Mouse (Mus musculus) forebrain, embryonic 14.5 days (tissue): ENCODE measurements around the gene Mab21l3. TPM values are rescaled to one million over a fixed set of nuclear protein-coding genes. Genes with fewer than 3 reads are reported as not detected.

Experiments used
- ATAC-seq: fragments of 200-750 bp; cut with Nextera tagmentation; 2 replicates; pipeline ENCODE4 v1.8.0; 2017; ENCODE audit warnings: mild to moderate bottlenecking, moderate library complexity
- DNase-seq: peaks from one replicate; pipeline ENCODE4 v3.0.0-alpha.2; 2015; ENCODE audit warnings: low spot score
- H3K27ac ChIP-seq: fragments of 300-500 bp; sonication (generic); 2 replicates; pipeline ENCODE4 v1.5.1; 2014; ENCODE audit warnings: low read depth, mild to moderate bottlenecking, control low read depth, low read length, moderate library complexity
- H3K27me3 ChIP-seq: fragments of 300-500 bp; sonication (generic); replicated peaks from 2 replicates; pipeline ENCODE4 v1.6.1; 2014; ENCODE audit warnings: low read length, control low read depth, mixed read lengths; ENCODE audit not compliant: control insufficient read depth, insufficient read depth
- H3K36me3 ChIP-seq: fragments of 300-500 bp; sonication (generic); 2 replicates; pipeline ENCODE4 v1.6.1; 2014; ENCODE audit warnings: low read length, control low read depth; ENCODE audit not compliant: control insufficient read depth, insufficient read depth
- H3K4me1 ChIP-seq: fragments of 300-500 bp; sonication (generic); 2 replicates; pipeline ENCODE4 v1.6.1; 2014; ENCODE audit warnings: antibody characterized with exemption, low read length, control low read depth; ENCODE audit not compliant: control insufficient read depth, insufficient read depth
- H3K4me2 ChIP-seq: fragments of 300-500 bp; sonication (generic); 2 replicates; pipeline ENCODE4 v1.6.1; 2014; ENCODE audit warnings: mild to moderate bottlenecking, control low read depth, low read length
- H3K4me3 ChIP-seq: fragments of 300-500 bp; sonication (generic); 2 replicates; pipeline ENCODE4 v1.5.1; 2014; ENCODE audit warnings: low read depth, low read length, control low read depth
- H3K9ac ChIP-seq: fragments of 300-500 bp; sonication (generic); 2 replicates; pipeline ENCODE4 v1.6.1; 2014; ENCODE audit warnings: mild to moderate bottlenecking, low read length, control low read depth, moderate library complexity
- H3K9me3 ChIP-seq: fragments of 300-500 bp; sonication (generic); replicated peaks from 2 replicates; pipeline ENCODE4 v1.6.1; 2016; ENCODE audit warnings: low read length, control low read depth, mixed read lengths; ENCODE audit not compliant: control insufficient read depth
- WGBS: fragments of 180-500 bp; shearing (Covaris S2); extraction: QIAGEN DNeasy Blood & Tissue Kit; methylation state at CpG from one replicate; pipeline ENCODE4 v1.1.7; 2014; 5-methylcytosine and 5-hydroxymethylcytosine counted together
- polyA plus RNA-seq: library from polyadenylated mRNA; unstranded; fragments of >200 nt; fragmentation: Nextera tagmentation; extraction: Ambion mirVana; gene quantifications from 2 replicates; pipeline ENCODE4 v1.2.1, GENCODE M21; 2014

Gene Mab21l3
- polyA plus RNA-seq, 1 experiment from 2014 or later = 0.42 TPM

DNA sequence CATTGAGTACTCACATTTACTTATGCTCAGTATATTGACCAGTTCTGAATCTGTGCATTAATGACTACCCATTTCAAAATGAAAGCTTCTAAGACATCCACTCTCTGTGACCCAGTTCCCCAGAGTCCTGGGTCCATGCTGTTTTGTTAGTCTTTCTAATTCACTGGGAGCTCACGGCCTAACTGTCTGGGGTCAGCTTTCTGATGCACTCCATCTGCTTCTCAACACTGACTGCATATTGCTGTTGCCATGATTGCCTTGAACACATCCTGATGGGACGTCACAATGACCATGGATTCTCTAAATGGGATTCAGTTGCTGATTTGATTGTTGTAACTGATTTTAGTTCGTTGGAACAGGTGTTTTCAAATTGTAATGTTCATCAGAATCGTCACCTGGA is 56.6 kb downstream of the Mab21l3 start:
- ATAC-seq (no peak), DNase-seq (no peak)
- H3K4me2 ChIP-seq = no peak overlapping the region
- no peaks in the 10 kb centered on the region for H3K36me3 ChIP-seq
- H3K27ac ChIP-seq = no peak overlapping the region
- no peaks in the 10 kb centered on the region for H3K27me3 ChIP-seq
- no peaks in the 10 kb centered on the region for H3K9me3 ChIP-seq
- 82% methylated on average over 4 of the region's 4 CpGs for WGBS
- no peak overlapping the region for H3K9ac ChIP-seq
- peaks cover 7% of the 10 kb centered on the region for H3K4me1 ChIP-seq
- H3K4me3 ChIP-seq = no peak overlapping the region

DNA sequence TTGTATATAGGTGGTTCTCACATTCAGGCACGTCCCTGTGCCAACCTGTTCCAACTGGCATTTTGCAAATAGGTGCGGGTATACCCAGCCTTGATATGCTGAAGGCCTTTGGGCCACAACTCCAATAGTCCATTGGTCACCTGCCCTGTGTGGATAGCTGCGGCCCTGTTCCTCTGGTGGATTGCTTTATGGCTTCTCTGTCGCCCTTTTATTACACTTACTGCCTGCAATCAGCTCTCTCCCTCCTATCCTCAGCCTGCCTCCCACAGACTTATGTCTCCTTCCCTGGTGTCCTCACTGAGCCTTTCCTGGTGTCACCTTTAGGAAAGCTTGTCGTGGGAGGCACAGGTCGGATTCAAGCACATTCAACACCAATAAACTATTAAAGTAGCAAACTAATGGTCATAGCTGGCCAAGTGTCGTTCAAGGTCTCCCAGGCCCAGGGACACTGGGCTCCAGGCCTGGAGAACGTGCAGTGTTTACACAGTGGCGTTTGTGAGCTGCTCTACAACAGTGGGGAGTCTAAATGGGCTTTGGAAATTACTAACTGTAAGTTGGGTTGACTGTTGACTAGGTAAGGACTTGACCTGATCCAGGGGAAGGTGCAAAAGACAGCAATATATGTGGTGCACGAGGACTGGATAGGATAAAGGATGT is 63.9 kb downstream of the Mab21l3 start:
- H3K27me3 ChIP-seq = no peaks in the 10 kb centered on the region
- H3K9ac ChIP-seq = no peak overlapping the region
- H3K27ac ChIP-seq = no peak overlapping the region
- H3K4me3 ChIP-seq = no peak overlapping the region
- no peaks in the 10 kb centered on the region for H3K9me3 ChIP-seq
- ATAC-seq (no peak), DNase-seq (no peak)
- no peak overlapping the region for H3K4me2 ChIP-seq
- H3K4me1 ChIP-seq = no peaks in the 10 kb centered on the region
- H3K36me3 ChIP-seq = no peaks in the 10 kb centered on the region
- 88% methylated on average over 10 of the region's 10 CpGs for WGBS

DNA sequence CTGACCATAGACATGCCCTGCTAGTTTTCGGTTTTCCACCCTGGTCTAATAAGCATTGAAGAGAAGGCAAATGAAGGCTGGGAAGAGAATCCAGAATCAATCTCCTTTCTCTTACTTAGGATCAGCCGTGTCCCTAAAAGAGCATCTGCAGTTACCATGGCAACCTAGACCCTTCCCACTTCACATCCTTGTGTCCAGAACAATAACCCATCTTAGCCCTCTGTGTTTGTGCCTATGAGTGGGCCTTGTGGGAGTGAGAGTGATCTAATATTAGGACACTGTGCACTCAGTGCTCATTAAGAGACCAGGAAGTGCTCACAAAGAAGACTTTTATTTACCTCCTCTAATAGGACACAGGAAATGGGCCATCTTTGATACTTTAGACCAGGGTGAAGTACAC is 65.0 kb downstream of the Mab21l3 start:
- Histone ChIP-seq H3K9ac (no peak overlapping the region), H3K9me3 (no peaks in the 10 kb centered on the region), H3K36me3 (no peaks in the 10 kb centered on the region), H3K27me3 (no peaks in the 10 kb centered on the region), H3K4me1 (no peaks in the 10 kb centered on the region), H3K4me3 (no peak overlapping the region), H3K4me2 (no peak overlapping the region), H3K27ac (no peak overlapping the region)
- DNase-seq = no peak
- no peak for ATAC-seq
- 26% methylated on average over 2 of the region's 2 CpGs for WGBS

DNA sequence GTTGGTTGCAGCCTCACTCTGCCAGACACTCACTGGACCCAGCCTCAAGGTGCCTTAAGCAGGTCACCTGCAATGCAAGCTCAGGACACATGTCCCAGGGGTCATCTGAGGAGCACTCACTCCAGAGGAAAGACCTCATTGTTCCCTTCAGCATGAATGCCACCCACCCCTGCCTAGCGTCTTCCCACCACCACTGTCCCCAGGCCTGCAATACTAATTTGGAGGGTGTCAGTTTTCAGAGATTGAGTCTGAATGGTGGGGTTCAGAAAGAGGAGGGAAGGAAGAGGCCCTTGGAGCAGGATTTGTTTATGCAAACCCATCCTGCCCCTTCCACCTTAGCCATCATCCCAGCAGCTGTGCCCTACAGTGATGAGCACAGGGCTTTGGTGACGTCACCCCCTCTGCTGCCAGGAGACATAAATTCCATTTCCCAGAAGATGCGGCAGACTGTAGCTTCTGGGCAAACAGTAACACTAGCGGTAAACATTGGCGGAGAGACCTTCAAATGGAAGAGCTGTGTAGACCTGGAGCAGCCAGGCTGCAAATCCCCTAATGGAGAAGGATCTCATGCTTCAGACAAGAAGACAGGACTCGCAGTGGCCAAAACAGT is 67.8 kb downstream of the Mab21l3 start:
- 65% methylated on average over 6 of the region's 6 CpGs for whole genome bisulfite sequencing
- no peaks in the 10 kb centered on the region for H3K4me1 ChIP-seq
- no peak overlapping the region for H3K4me3 ChIP-seq
- H3K9me3 ChIP-seq = no peaks in the 10 kb centered on the region
- H3K27me3 ChIP-seq = no peaks in the 10 kb centered on the region
- H3K4me2 ChIP-seq = no peak overlapping the region
- DNase-seq (peak; percentile 41), ATAC-seq (no peak; the same call in 1 of the 2 replicates)
- no peak overlapping the region for H3K27ac ChIP-seq
- no peak overlapping the region for H3K9ac ChIP-seq
- no peaks in the 10 kb centered on the region for H3K36me3 ChIP-seq

- no peak overlapping the region for H3K9ac ChIP-seq
- H3K4me3 ChIP-seq = no peak overlapping the region
- no peaks in the 10 kb centered on the region for H3K27me3 ChIP-seq
- H3K27ac ChIP-seq = no peak overlapping the region
- 67% methylated on average over 16 of the region's 16 CpGs for WGBS
- DNase-seq = no peak
- no peaks in the 10 kb centered on the region for H3K4me1 ChIP-seq
- no peak for ATAC-seq
- H3K9me3 ChIP-seq = no peaks in the 10 kb centered on the region
- no peaks in the 10 kb centered on the region for H3K36me3 ChIP-seq
- H3K4me2 ChIP-seq = no peak overlapping the region
These were observed 69.7 kb downstream of the Mab21l3 start for GRCm38 (mm10) chr3:101778896-101779665.

- H3K4me1 ChIP-seq = no peaks in the 10 kb centered on the region
- no peak for ATAC-seq
- H3K27me3 ChIP-seq = no peaks in the 10 kb centered on the region
- H3K9ac ChIP-seq = no peak overlapping the region
- H3K36me3 ChIP-seq = no peaks in the 10 kb centered on the region
- H3K9me3 ChIP-seq = no peaks in the 10 kb centered on the region
- WGBS = 85% methylated on average over 8 of the region's 8 CpGs
- no peak overlapping the region for H3K4me3 ChIP-seq
- DNase-seq = no peak
- H3K4me2 ChIP-seq = no peak overlapping the region
- H3K27ac ChIP-seq = no peak overlapping the region
These were observed 73.0 kb downstream of the Mab21l3 start for GRCm38 (mm10) chr3:101775732-101776131.

DNA sequence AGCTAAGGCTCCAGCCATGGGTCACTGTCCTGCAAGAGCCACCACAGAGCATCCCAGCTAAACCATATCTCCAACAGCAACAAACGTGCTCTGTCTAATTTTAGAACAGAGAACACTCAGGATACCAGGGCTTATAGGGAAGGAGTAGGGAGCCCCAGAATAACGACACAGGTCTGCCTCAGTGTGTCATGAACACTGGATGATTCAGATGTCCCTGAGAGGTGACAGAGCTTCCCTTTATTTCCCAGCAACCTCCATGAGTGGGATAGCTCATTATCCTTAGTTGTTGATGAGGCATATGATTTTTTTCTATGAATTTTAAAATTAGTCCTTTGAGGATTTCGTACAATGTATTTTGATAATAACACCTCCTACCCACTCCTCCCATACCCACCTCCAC is 78.2 kb downstream of the Mab21l3 start:
- Histone ChIP-seq H3K27me3 (no peaks in the 10 kb centered on the region), H3K9me3 (no peaks in the 10 kb centered on the region; the same call in 1 of the 2 replicates), H3K4me3 (no peak overlapping the region), H3K9ac (no peak overlapping the region), H3K4me1 (no peaks in the 10 kb centered on the region), H3K36me3 (no peaks in the 10 kb centered on the region), H3K4me2 (no peak overlapping the region), H3K27ac (no peak overlapping the region)
- 86% methylated on average over 3 of the region's 3 CpGs for WGBS
- no peak for DNase-seq
- no peak for ATAC-seq

DNA sequence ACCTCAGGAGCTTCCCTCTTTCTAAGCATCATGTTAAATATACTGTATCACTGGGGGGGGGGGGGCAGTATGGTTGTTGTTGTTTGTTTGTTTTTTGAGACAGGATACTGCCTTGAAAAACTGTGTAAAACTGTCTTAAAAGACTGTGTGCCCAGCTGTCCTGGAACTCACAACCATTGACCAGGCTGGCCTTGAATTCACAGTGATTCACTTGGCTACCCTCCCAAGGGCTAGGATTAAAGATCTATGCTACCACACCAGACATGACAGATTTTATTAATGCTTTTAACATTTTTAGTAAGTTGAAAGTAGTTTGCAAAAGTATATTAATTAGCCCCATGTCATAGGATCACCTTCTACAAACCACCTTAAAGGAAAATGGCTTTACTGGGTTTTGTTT is 85.2 kb downstream of the Mab21l3 start:
- no peak overlapping the region for H3K27ac ChIP-seq
- DNase-seq = no peak
- no peaks in the 10 kb centered on the region for H3K9me3 ChIP-seq

More for the DNA sequence above, 85.2 kb downstream of the Mab21l3 start:
- Histone ChIP-seq H3K36me3 (no peaks in the 10 kb centered on the region), H3K4me3 (no peak overlapping the region), H3K4me2 (no peak overlapping the region), H3K9ac (no peak overlapping the region), H3K4me1 (no peaks in the 10 kb centered on the region), H3K27me3 (no peaks in the 10 kb centered on the region)
- no peak for ATAC-seq
